Mouse (Mus musculus) embryonic facial prominence, embryonic 11.5 days (tissue): ENCODE results near the gene Trim56. TPM values are rescaled to one million over a fixed set of nuclear protein-coding genes. Genes with fewer than 3 reads are reported as not detected.

Experiments
- ATAC-seq: fragments of 200-750 bp; cut with Nextera tagmentation; replicated peaks from 2 replicates; pipeline ENCODE4 v1.8.0; 2017; ENCODE audit warnings: low read depth; ENCODE audit not compliant: insufficient number of reproducible peaks, low FRiP score, low TSS enrichment
- DNase-seq: peaks from one replicate; pipeline ENCODE4 v3.0.0-alpha.2; 2015; ENCODE audit warnings: low spot score
- H3K27ac ChIP-seq: fragments of 300-500 bp; sonication (generic); replicated peaks from 2 replicates; pipeline ENCODE4 v1.5.1; 2014; ENCODE audit warnings: mild to moderate bottlenecking, low read depth, low read length, control low read depth
- H3K27me3 ChIP-seq: fragments of 300-500 bp; sonication (generic); 2 replicates; pipeline ENCODE4 v1.6.1; 2014; ENCODE audit warnings: mild to moderate bottlenecking, low read length, moderate library complexity, mixed read lengths; ENCODE audit not compliant: control insufficient read depth, insufficient read depth
- H3K36me3 ChIP-seq: fragments of 300-500 bp; sonication (generic); replicated peaks from 2 replicates; pipeline ENCODE4 v1.6.1; 2014; ENCODE audit warnings: low read depth, mild to moderate bottlenecking, low read length, moderate library complexity, mixed read lengths; ENCODE audit not compliant: control insufficient read depth, insufficient read depth
- H3K4me1 ChIP-seq: fragments of 300-500 bp; sonication (generic); 2 replicates; pipeline ENCODE4 v1.6.1; 2014; ENCODE audit warnings: low read length, mixed read lengths; ENCODE audit not compliant: control insufficient read depth, insufficient read depth
- H3K4me2 ChIP-seq: fragments of 300-500 bp; sonication (generic); 2 replicates; pipeline ENCODE4 v1.6.1; 2014; ENCODE audit warnings: low read depth, mild to moderate bottlenecking, control low read depth, low read length, moderate library complexity
- H3K4me3 ChIP-seq: fragments of 300-500 bp; sonication (generic); 2 replicates; pipeline ENCODE4 v1.5.1; 2014; ENCODE audit warnings: low read depth, low read length, control low read depth
- H3K9ac ChIP-seq: fragments of 300-500 bp; sonication (generic); replicated peaks from 2 replicates; pipeline ENCODE4 v1.6.1; 2014; ENCODE audit warnings: mild to moderate bottlenecking, control low read depth, low read length
- H3K9me3 ChIP-seq: fragments of 300-500 bp; sonication (generic); replicated peaks from 2 replicates; pipeline ENCODE4 v1.6.1; 2016; ENCODE audit warnings: mild to moderate bottlenecking, low read length, inconsistent platforms, mixed read lengths; ENCODE audit not compliant: control insufficient read depth
- WGBS: fragments of 180-500 bp; shearing (Covaris S2); extraction: QIAGEN DNeasy Blood & Tissue Kit; methylation state at CpG from one replicate; pipeline ENCODE4 v1.1.7; 2014; 5-methylcytosine and 5-hydroxymethylcytosine counted together
- polyA plus RNA-seq: library from polyadenylated mRNA; unstranded; fragments of >200 nt; fragmentation: Nextera tagmentation; extraction: Ambion mirVana; gene quantifications from 2 replicates; pipeline ENCODE4 v1.2.1, GENCODE M21; 2014

Gene Trim56
- polyA plus RNA-seq, 1 experiment from 2014 or later = 3.6 TPM

- no peak for ATAC-seq
- 83% methylated on average over 10 of the region's 10 CpGs for WGBS
- H3K27me3 ChIP-seq = no peaks in the 10 kb centered on the region
- H3K4me2 ChIP-seq = no peak overlapping the region
- no peak overlapping the region for H3K27ac ChIP-seq
- no peak overlapping the region for H3K9ac ChIP-seq
- no peak overlapping the region for H3K4me3 ChIP-seq
- H3K4me1 ChIP-seq = no peaks in the 10 kb centered on the region
- H3K36me3 ChIP-seq = no peaks in the 10 kb centered on the region
- DNase-seq = no peak
- no peaks in the 10 kb centered on the region for H3K9me3 ChIP-seq
Measured at GRCm38 (mm10) chr5:137095135-137095534, 20.9 kb downstream of the Trim56 start.

GRCm38 (mm10) chr5:137093720-137094119, 22.3 kb downstream of the Trim56 start:
- Histone ChIP-seq H3K9ac (no peak overlapping the region), H3K9me3 (no peaks in the 10 kb centered on the region), H3K4me3 (no peak overlapping the region), H3K27ac (no peak overlapping the region), H3K36me3 (no peaks in the 10 kb centered on the region), H3K27me3 (no peaks in the 10 kb centered on the region), H3K4me1 (no peaks in the 10 kb centered on the region), H3K4me2 (no peak overlapping the region)
- no peak for DNase-seq
- no peak for ATAC-seq
- WGBS = 66% methylated on average over 9 of the region's 9 CpGs

- no peak overlapping the region for H3K9ac ChIP-seq
- ATAC-seq = no peak
- no peak overlapping the region for H3K4me2 ChIP-seq
- no peaks in the 10 kb centered on the region for H3K4me1 ChIP-seq
- H3K27ac ChIP-seq = no peak overlapping the region
- H3K9me3 ChIP-seq = no peaks in the 10 kb centered on the region
- no peak overlapping the region for H3K4me3 ChIP-seq
- DNase-seq = no peak
- WGBS = 62% methylated on average over 6 of the region's 6 CpGs
- H3K36me3 ChIP-seq = no peaks in the 10 kb centered on the region
- no peaks in the 10 kb centered on the region for H3K27me3 ChIP-seq
Measured at GRCm38 (mm10) chr5:137091560-137091959, 24.4 kb downstream of the Trim56 start.

- Histone ChIP-seq H3K4me1 (no peaks in the 10 kb centered on the region), H3K4me3 (no peak overlapping the region), H3K9me3 (no peaks in the 10 kb centered on the region), H3K4me2 (no peak overlapping the region), H3K27ac (no peak overlapping the region), H3K9ac (no peak overlapping the region), H3K27me3 (no peaks in the 10 kb centered on the region), H3K36me3 (no peaks in the 10 kb centered on the region)
- WGBS = 72% methylated on average over 10 of the region's 10 CpGs
- no peak for ATAC-seq
- DNase-seq = no peak
Measured at GRCm38 (mm10) chr5:137090870-137091269, 25.1 kb downstream of the Trim56 start.

GRCm38 (mm10) chr5:137087410-137087809, 28.6 kb downstream of the Trim56 start:
- ATAC-seq = no peak
- Histone ChIP-seq H3K36me3 (no peaks in the 10 kb centered on the region), H3K4me3 (no peak overlapping the region), H3K9ac (no peak overlapping the region), H3K4me2 (no peak overlapping the region), H3K27me3 (no peaks in the 10 kb centered on the region), H3K4me1 (no peaks in the 10 kb centered on the region), H3K27ac (no peak overlapping the region), H3K9me3 (no peaks in the 10 kb centered on the region)
- WGBS = 87% methylated on average over 8 of the region's 8 CpGs
- DNase-seq = no peak

- WGBS = 78% methylated on average over 3 of the region's 3 CpGs
- H3K4me2 ChIP-seq = no peak overlapping the region
- ATAC-seq (no peak), DNase-seq (no peak)
- H3K27me3 ChIP-seq = no peaks in the 10 kb centered on the region
- H3K9me3 ChIP-seq = no peaks in the 10 kb centered on the region
- no peaks in the 10 kb centered on the region for H3K36me3 ChIP-seq
- H3K27ac ChIP-seq = no peak overlapping the region
- H3K9ac ChIP-seq = no peak overlapping the region
- H3K4me1 ChIP-seq = no peaks in the 10 kb centered on the region
- H3K4me3 ChIP-seq = no peak overlapping the region
Measured at GRCm38 (mm10) chr5:137085731-137086130, 30.3 kb downstream of the Trim56 start.

GRCm38 (mm10) chr5:137085021-137085420, 31.0 kb downstream of the Trim56 start:
- Histone ChIP-seq H3K9ac (no peak overlapping the region), H3K9me3 (no peaks in the 10 kb centered on the region), H3K4me3 (no peak overlapping the region), H3K27ac (no peak overlapping the region), H3K4me2 (no peak overlapping the region), H3K27me3 (no peaks in the 10 kb centered on the region), H3K4me1 (no peaks in the 10 kb centered on the region), H3K36me3 (no peaks in the 10 kb centered on the region)
- DNase-seq (no peak), ATAC-seq (no peak)
- WGBS = 86% methylated on average over 6 of the region's 6 CpGs

GRCm38 (mm10) chr5:137083051-137083450, 33.0 kb downstream of the Trim56 start:
- Histone ChIP-seq H3K4me2 (no peak overlapping the region), H3K27me3 (no peaks in the 10 kb centered on the region), H3K4me3 (no peak overlapping the region), H3K27ac (no peak overlapping the region), H3K9ac (no peak overlapping the region), H3K4me1 (no peaks in the 10 kb centered on the region), H3K36me3 (no peaks in the 10 kb centered on the region), H3K9me3 (no peaks in the 10 kb centered on the region)
- ATAC-seq (no peak), DNase-seq (no peak)
- WGBS = 89% methylated on average over 4 of the region's 4 CpGs
